ENCODE assay signal across 8 mouse cellular contexts in genomic region chr14:61330591-61330990, GRCm38 (mm10). TPM values are rescaled to one million over a fixed set of nuclear protein-coding genes. Genes with fewer than 3 reads are reported as not detected.
A peak's percentile ranks its signal among the peaks of the same experiment; 100 is the strongest.
DNase-seq lines count a peak whose midpoint lies in the region; ATAC-seq lines count a peak whose summit lies in the region.

No protein-coding gene starts in this region.

- ATAC-seq in heart, embryonic 16.5 days (replicated peaks; ENCODE audit: extremely low read depth, insufficient read depth, low FRiP score) = no peak
- ATAC-seq in midbrain, embryonic 15.5 days (replicated peaks) = peak; percentile 62

- no peaks in the 10 kb centered on the region for H3K36me3 ChIP-seq in heart, embryonic 10.5 days
- no peaks in the 10 kb centered on the region for H3K36me3 ChIP-seq in heart, embryonic 16.5 days (ENCODE audit: control insufficient read depth, insufficient read depth)
- H3K36me3 ChIP-seq in midbrain, embryonic 15.5 days (replicated peaks) = no peaks in the 10 kb centered on the region

- DNase-seq in heart, embryonic 10.5 days (ENCODE audit: low spot score) = no peak
- DNase-seq in heart, postnatal 4 days = no peak
- peak; percentile 46 for DNase-seq in adrenal gland, postnatal 25 days
- no peak for DNase-seq in thymus, postnatal 0 days (ENCODE audit: low spot score)
- DNase-seq in embryo, embryonic 10.5 days (ENCODE audit: low spot score) = no peak
- no peak for DNase-seq in kidney, adult 8-10 months

- 0 out of 2 replicates have a peak overlapping the region, but pooled peaks have one; percentile 9 for H3K27ac ChIP-seq in heart, embryonic 10.5 days
- H3K27ac ChIP-seq in heart, embryonic 16.5 days (ENCODE audit: low read length) = peak overlapping the region; percentile 85
- peak overlapping the region; percentile 65; the same call in 1 of the 2 replicates for H3K27ac ChIP-seq in midbrain, embryonic 15.5 days

- peaks cover 24% of the 10 kb centered on the region for H3K4me1 ChIP-seq in heart, embryonic 10.5 days
- peaks cover 14% of the 10 kb centered on the region for H3K4me1 ChIP-seq in heart, embryonic 16.5 days (ENCODE audit: control insufficient read depth, insufficient read depth, low read length)
- peaks cover 18% of the 10 kb centered on the region for H3K4me1 ChIP-seq in midbrain, embryonic 15.5 days

- no peaks in the 10 kb centered on the region for H3K9me3 ChIP-seq in heart, embryonic 10.5 days
- H3K9me3 ChIP-seq in heart, embryonic 16.5 days (replicated peaks; ENCODE audit: control insufficient read depth, low read length) = no peaks in the 10 kb centered on the region
- H3K9me3 ChIP-seq in midbrain, embryonic 15.5 days = no peaks in the 10 kb centered on the region

- WGBS in heart, embryonic 10.5 days = 83% methylated on average over 11 of the region's 11 CpGs
- 59% methylated on average over 11 of the region's 11 CpGs for WGBS in heart, embryonic 16.5 days
- 39% methylated on average over 11 of the region's 11 CpGs for WGBS in midbrain, embryonic 15.5 days

- H3K4me3 ChIP-seq in heart, embryonic 10.5 days = no peak overlapping the region
- no peak overlapping the region for H3K4me3 ChIP-seq in heart, embryonic 16.5 days (ENCODE audit: low read length)
- no peak overlapping the region for H3K4me3 ChIP-seq in midbrain, embryonic 15.5 days

- H3K9ac ChIP-seq in heart, embryonic 16.5 days (ENCODE audit: low read length) = peak overlapping the region; percentile 46
- H3K9ac ChIP-seq in midbrain, embryonic 15.5 days = no peak overlapping the region

- H3K27me3 ChIP-seq in heart, embryonic 10.5 days (ENCODE audit: insufficient read depth, poor library complexity, severe bottlenecking) = no peaks in the 10 kb centered on the region
- H3K27me3 ChIP-seq in heart, embryonic 16.5 days (ENCODE audit: control insufficient read depth, insufficient read depth, low read length) = no peaks in the 10 kb centered on the region
- H3K27me3 ChIP-seq in midbrain, embryonic 15.5 days (replicated peaks) = no peaks in the 10 kb centered on the region

- peak overlapping the region; percentile 57 for H3K4me2 ChIP-seq in heart, embryonic 16.5 days (ENCODE audit: low read depth, low read length)
- peak overlapping the region; percentile 32; the same call in 1 of the 2 replicates for H3K4me2 ChIP-seq in midbrain, embryonic 15.5 days

RNA-seq across cellular contexts. Expression of gene Arl11, which starts 21.0 kb away (rescaled TPM):
- 0.12 and 0.29 TPM in 2 replicates for polyA plus RNA-seq in heart, embryonic 10.5 days (2016; fragmentation: Nextera tagmentation; extraction: Ambion mirVana)
- under 1 TPM; 0.48 to 0.68 TPM for total RNA-seq in heart, postnatal 4 days (2021)
- 0.86 and 0.91 TPM in 2 replicates for total RNA-seq in adrenal gland, postnatal 25 days (2021)
- polyA plus RNA-seq in heart, embryonic 16.5 days (2015; fragmentation: Nextera tagmentation; extraction: Ambion mirVana) = 0.61 and 1.3 TPM in 2 replicates
- 0.45 and 0.48 TPM in 2 replicates for polyA plus RNA-seq in midbrain, embryonic 15.5 days (2015; fragmentation: Nextera tagmentation; extraction: Ambion mirVana)
- polyA plus RNA-seq in thymus, postnatal 0 days (2015; fragmentation: Nextera tagmentation; extraction: Ambion mirVana) = 2.7 and 3.7 TPM in 2 replicates

RNA-seq across cellular contexts. Expression of gene Ebpl, which starts 29.6 kb away (rescaled TPM):
- 6.8 and 8.8 TPM in 2 replicates for polyA plus RNA-seq in heart, embryonic 10.5 days (2016; fragmentation: Nextera tagmentation; extraction: Ambion mirVana)
- total RNA-seq in heart, postnatal 4 days (2021) = 1 to 10 TPM; 2.0 to 2.1 TPM
- 3.2 and 4.5 TPM in 2 replicates for total RNA-seq in adrenal gland, postnatal 25 days (2021)
- polyA plus RNA-seq in heart, embryonic 16.5 days (2015; fragmentation: Nextera tagmentation; extraction: Ambion mirVana) = 4.0 and 4.2 TPM in 2 replicates
- 9.3 and 9.9 TPM in 2 replicates for polyA plus RNA-seq in midbrain, embryonic 15.5 days (2015; fragmentation: Nextera tagmentation; extraction: Ambion mirVana)
- polyA plus RNA-seq in thymus, postnatal 0 days (2015; fragmentation: Nextera tagmentation; extraction: Ambion mirVana) = 6.7 TPM in 2 replicates

Comparison
In these comparisons a context has a peak if more than half of its experiments do, and no peak if none do; other contexts are left out.
1. H3K27ac ChIP-seq: peak in every context shown above with its lines; median percentile 85 in heart, embryonic 16.5 days; 65 in midbrain, embryonic 15.5 days; 9 in heart, embryonic 10.5 days.